Mouse (Mus musculus) E14TG2a.4 (cell line): ENCODE results near the gene Ap3d1.

Experiments
- H3K27me3 ChIP-seq: 2 replicates; pipeline ENCODE4 v1.6.1; 2014; ENCODE audit warnings: low read length, control low read depth; ENCODE audit not compliant: insufficient read depth
- H3K36me3 ChIP-seq: 2 replicates; pipeline ENCODE4 v1.6.1; 2014; ENCODE audit warnings: low read length, control low read depth; ENCODE audit not compliant: insufficient read depth
- H3K4me1 ChIP-seq: replicated peaks from 2 replicates; pipeline ENCODE4 v1.6.1; 2014; ENCODE audit warnings: low read depth, low read length, control low read depth
- H3K4me3 ChIP-seq: replicated peaks from 2 replicates; pipeline ENCODE4 v1.5.1; 2014; ENCODE audit warnings: mild to moderate bottlenecking, low read length
- H3K9me3 ChIP-seq: 2 replicates; pipeline ENCODE4 v1.6.1; 2014; ENCODE audit warnings: low read length, control low read depth
- CTCF ChIP-seq: conservative IDR thresholded peaks from 2 replicates; pipeline ENCODE4 v1.5.1; 2014; ENCODE audit warnings: low read length
- NANOG ChIP-seq: IDR thresholded peaks from 2 replicates; pipeline ENCODE4 v1.6.1; 2014; ENCODE audit warnings: borderline replicate concordance, low read length, mixed read lengths
- POU5F1 ChIP-seq: IDR thresholded peaks from 2 replicates; pipeline ENCODE4 v1.6.1; 2014; ENCODE audit warnings: low read length, borderline replicate concordance

The Ap3d1 gene

DNA sequence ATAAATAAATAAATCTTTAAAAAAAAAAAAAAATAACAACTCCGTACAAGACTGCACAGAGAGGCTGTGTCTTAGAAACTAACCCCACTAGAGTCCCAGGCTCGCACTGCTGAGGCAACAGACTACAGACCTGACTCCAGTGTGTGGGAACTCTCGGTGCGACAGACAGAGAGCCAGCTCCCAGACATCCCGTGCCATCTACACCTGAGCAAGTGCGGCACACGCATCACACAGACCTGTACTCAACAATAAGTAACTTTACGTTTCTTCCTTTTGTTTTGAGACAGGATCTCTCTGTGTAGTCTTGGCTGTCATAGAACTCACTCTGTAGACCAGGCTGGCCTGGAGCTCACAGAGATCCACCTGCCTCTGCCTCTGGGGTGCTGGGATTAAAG, 44.7 kb downstream of the Ap3d1 start:
- no peak overlapping the region for H3K4me3 ChIP-seq
- H3K4me1 ChIP-seq: peaks cover 80% of the 10 kb centered on the region
- no peaks in the 10 kb centered on the region for H3K9me3 ChIP-seq
- H3K27me3 ChIP-seq: no peaks in the 10 kb centered on the region
- peaks cover 45% of the 10 kb centered on the region for H3K36me3 ChIP-seq
- TF ChIP-seq CTCF: no peak
- TF ChIP-seq POU5F1: no peak
- TF ChIP-seq NANOG: no peak

DNA sequence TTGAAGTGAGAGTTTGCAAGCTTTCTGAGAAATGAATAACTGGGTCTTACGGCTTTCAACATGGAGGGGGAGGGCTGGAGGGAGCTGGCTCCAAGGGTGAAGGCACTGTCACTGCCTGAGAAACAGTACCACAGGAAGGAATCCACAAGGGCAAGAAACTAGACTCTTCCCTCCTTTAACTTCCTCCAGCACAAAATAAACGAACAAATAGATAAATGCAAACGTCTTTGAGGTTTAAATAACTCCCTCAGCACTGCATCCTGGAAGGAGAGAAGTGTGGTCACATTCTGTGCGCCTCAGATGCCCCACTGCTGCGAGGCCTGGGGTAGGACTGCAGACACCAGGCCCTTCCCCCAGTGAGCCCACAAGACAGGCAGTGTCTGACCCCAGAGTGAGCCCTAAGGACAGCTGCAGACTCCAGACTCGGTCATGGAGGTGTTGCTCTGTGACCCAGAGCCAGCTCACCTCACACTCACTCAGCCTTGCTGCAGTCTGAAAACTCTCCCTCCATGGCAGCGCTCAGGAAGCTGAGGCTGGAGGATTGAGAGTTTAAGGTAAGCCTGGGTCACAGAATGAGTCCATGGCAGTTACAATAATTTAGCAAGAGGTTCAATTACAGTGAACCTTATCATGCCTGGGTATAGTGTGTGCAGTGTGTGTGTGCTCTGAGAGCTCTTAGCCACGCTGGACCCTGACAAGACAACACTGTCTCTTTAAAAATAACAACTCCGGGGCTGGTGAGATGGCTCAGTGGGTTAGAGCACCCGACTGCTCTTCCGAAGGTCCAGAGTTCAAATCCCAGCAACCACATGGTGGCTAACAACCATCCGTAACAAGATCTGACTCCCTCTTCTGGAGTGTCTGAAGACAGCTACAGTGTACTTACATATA, 45.3 kb downstream of the Ap3d1 start:
- Histone ChIP-seq H3K4me3 (peak overlapping the region; percentile 24; the same call in 1 of the 2 replicates), H3K4me1 (peaks cover 87% of the 10 kb centered on the region), H3K27me3 (no peaks in the 10 kb centered on the region), H3K36me3 (peaks cover 49% of the 10 kb centered on the region), H3K9me3 (no peaks in the 10 kb centered on the region)
- TF ChIP-seq CTCF (no peak), POU5F1 (no peak), NANOG (no peak)

DNA sequence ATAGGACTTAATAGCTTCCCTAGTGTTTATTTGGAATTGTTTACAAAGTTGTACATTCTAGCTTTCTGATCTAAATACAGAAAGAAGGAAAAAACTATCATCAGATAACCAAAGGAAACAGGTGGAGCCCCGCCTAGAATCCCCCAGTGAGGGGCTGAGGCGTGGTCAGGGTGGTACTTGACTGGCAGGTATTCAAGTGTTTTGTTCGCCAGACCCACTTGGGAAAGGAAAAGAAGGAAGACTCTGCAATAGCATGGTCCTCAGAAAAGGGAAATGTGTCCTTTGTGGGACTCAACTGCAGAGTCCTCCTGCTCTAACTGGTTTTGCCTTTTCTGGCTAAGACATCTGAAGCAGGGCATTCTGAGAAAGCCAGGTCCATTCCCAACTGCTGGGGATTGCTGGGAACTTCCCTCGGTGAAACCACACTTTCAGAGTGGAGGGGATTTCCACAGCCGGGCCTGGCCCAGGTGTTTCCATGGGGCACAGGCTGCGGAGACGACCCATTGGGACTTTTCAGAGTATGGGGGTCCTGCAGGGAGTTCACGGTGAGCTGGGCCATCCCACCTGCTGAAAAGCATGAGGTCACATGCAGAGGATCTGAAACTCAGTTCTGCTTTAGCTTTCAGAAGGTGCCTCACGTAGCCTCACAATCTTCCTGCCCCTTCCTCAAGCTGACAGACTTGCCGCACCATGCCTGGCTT, 46.1 kb downstream of the Ap3d1 start:
- TF ChIP-seq CTCF (no peak), POU5F1 (no peak), NANOG (no peak)
- Histone ChIP-seq H3K9me3 (no peaks in the 10 kb centered on the region), H3K27me3 (no peaks in the 10 kb centered on the region), H3K4me3 (peak overlapping the region; percentile 24; the same call in 1 of the 2 replicates), H3K36me3 (peaks cover 56% of the 10 kb centered on the region), H3K4me1 (peaks cover 89% of the 10 kb centered on the region)

DNA sequence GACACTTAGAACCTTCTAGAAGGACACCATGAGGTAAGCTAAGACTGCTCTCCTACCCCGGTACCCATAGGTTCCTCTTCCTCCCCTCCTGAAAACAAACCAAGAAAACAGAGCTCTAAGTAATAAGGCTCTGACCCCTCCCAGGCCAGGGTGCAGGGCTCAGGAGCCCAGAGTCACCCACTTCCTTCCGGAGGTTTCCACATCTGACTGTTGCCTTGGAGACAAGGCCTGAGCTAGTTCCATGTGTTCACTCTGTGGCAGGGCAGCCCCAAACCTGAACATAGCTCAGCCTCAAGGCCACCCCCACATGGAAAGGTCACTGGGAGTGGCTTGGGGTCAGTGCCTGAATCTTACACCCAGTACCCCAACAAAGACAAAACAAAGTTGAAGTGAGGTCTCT, 46.9 kb downstream of the Ap3d1 start:
- Histone ChIP-seq H3K4me1 (peaks cover 89% of the 10 kb centered on the region), H3K4me3 (peak overlapping the region; percentile 5; the same call in 1 of the 2 replicates), H3K27me3 (no peaks in the 10 kb centered on the region), H3K9me3 (no peaks in the 10 kb centered on the region), H3K36me3 (peaks cover 64% of the 10 kb centered on the region)
- TF ChIP-seq POU5F1 (no peak), NANOG (no peak), CTCF (no peak)

DNA sequence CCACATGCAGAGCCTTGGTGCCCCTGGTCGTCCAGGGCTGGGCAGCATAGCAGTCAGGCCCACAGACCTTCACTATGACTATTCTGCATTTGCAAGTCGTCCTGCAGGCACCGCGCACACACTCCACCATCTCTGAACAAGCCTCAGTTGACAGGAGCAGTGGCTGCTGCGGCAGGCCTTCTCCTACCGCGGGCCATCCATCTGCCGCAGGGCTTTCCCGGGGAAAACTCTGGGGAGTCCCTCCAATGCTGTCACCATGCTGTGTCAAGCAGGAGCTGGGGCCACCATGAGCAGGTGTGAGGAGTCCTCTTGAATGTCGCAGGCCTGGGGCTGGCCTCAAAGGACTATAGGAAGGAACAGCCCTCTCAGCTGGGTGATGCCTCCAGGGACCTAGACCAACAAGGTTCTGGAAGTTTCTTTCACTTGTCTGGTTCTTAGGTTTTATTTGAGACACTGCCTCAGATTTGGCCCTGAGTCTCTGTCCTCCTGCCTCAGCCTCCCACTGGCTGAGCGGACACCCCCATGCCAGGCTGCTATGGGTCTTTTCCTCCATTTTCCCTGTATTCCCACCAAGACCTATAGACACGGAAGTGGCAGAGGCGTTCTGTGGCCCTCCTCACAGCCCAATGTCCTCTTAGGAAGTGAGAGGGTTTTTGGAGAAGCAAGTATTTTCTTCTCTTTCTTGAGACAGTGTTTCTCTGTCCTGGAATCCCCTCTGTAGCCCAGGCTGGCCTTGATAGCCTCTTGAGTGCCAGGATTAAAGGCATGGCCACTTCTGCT, 47.7 kb downstream of the Ap3d1 start:
- TF ChIP-seq CTCF (no peak), POU5F1 (no peak), NANOG (no peak)
- Histone ChIP-seq H3K4me3 (no peak overlapping the region), H3K27me3 (no peaks in the 10 kb centered on the region), H3K4me1 (peaks cover 83% of the 10 kb centered on the region), H3K36me3 (peaks cover 72% of the 10 kb centered on the region), H3K9me3 (no peaks in the 10 kb centered on the region)

DNA sequence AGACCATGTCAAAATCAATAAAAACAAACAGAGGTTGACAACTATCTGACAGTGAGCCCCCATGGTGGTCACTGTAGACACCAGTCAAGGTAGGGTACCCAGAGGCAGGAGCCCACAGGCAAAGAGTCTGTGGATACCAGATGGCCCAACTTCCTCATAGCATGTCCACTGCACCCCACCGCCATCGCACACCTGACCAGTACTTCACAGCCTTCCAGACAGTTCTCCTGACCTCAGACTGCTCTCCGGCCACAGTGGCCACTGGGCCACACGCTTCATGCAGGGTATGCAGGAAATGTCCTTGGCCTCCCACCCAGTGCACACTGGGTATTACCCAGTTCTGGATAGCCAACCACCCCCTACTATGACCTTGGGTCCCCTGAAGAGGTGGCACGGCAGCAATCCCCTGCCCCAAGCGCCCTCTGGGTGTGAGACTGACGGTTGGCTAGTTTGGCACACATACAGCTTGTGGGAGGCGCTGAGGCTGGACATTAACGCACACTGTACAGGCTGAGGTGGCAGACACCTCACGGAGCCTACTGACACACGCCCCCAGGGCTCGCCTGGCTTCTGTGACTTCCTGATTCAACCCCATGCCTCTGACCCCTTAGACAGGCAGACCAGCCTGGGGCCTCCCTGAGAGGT, 48.5 kb downstream of the Ap3d1 start:
- Histone ChIP-seq H3K4me1 (peaks cover 80% of the 10 kb centered on the region), H3K27me3 (no peaks in the 10 kb centered on the region), H3K36me3 (peaks cover 72% of the 10 kb centered on the region), H3K4me3 (no peak overlapping the region), H3K9me3 (no peaks in the 10 kb centered on the region)
- TF ChIP-seq CTCF: no peak
- no peak for TF ChIP-seq NANOG
- no peak for TF ChIP-seq POU5F1

DNA sequence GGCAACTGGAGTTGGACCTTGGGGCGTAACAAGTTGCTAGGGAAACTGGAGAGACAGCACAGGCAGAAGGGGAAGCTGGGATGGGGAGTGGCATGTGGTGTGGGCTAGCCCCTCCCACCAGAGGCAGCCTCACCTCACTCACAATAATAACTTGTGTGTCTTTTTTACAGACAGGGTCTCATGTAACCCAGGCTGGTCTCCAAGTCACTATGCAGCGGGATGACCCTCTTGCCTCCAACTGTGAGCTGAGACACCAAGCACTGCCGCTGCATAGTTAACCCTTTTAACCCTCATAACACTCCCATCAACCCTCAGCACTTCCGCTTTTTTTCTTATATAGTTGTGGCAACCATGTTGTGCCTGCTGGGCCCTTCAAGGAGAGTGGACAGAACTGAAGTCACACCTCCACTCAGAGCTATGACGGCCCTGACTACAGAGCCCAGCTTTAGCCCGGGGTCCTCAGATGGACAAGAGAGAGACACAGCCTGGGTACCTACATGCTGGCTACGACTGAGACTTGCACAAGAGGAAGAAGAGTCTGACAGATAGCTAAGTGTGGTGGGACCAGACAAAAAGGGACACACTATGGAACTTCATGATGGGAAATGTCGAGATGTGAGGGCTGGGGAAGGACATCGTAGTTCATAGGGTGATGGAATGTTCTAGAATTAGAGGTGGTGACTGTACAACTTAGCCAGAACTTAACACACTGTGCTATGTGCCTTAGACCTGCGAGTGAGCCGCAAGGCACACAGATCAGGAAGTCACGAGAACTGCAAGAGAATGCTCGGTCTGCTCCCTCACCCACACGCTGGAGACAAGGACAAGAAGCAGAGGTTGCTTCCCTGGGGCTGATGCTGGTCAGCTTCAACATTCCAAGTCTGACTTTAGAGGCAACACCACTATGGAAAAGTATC, 49.6 kb downstream of the Ap3d1 start:
- no peaks in the 10 kb centered on the region for H3K27me3 ChIP-seq
- TF ChIP-seq POU5F1 (no peak), NANOG (no peak), CTCF (no peak)
- peaks cover 66% of the 10 kb centered on the region for H3K36me3 ChIP-seq
- no peaks in the 10 kb centered on the region for H3K9me3 ChIP-seq
- peaks cover 70% of the 10 kb centered on the region for H3K4me1 ChIP-seq
- H3K4me3 ChIP-seq: no peak overlapping the region
